Mouse (Mus musculus): ENCODE measurements around the gene Phldb2.

GRCm38 (mm10) chr16:45953394-45953793 is at the start of gene Phldb2:
- TF ChIP-seq SIN3A (IDR thresholded peaks at IDR 0.05; ENCODE audit: low read length) (no peak), CTCF (IDR thresholded peaks at IDR 0.05 in 2 of 3, conservative IDR thresholded peaks at IDR 0.05 in 1 of 3; ENCODE audit: control insufficient read depth in 1 of 3, insufficient read depth in 1 of 3, low read depth in 2 of 3, low read length in 3 of 3, poor library complexity in 1 of 3, severe bottlenecking in 1 of 3) (no peak)
